Mouse (Mus musculus): ENCODE measurements around the gene Olfr922. TPM values are rescaled to one million over a fixed set of nuclear protein-coding genes. Genes with fewer than 3 reads are reported as not detected.

Gene Olfr922
- not detected in 2 replicates for polyA plus RNA-seq (2014; fragmentation: Nextera tagmentation; extraction: Ambion mirVana)

DNA sequence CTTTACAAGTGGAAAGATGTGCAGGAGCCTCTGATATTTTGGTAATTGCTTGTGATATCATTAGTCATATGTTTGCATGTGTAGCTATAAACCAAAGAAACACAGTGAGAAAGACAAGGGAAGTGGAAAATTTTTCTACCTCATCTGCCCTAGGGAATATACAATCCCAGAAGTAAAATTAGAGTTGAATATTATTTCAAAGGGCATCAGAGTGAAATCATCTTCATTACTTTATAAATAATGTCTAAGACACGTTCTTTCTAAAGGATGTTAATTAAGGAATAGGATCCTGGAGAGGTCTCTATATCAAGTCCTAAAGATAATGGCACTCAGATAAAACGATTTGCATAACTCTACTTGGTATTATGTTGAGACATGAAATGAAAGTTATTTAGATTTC lies at the start of gene Olfr922:
TSS of gene Olfr922 (plus strand) at position 301 of the 400 bp plus-strand sequence.
- WGBS, result 73% methylated on average over 2 of the region's 2 CpGs
- no peak within 1 kb of the TSS for H3K4me3 ChIP-seq (ENCODE audit: low read depth, low read length)
- H3K9ac ChIP-seq (ENCODE audit: low read length), result no peak within 1 kb of the TSS
- DNase-seq (ENCODE audit: low spot score) (no peak), ATAC-seq (replicated peaks; ENCODE audit: low FRiP score) (no peak)
- no peaks in the 10 kb centered on the region for H3K36me3 ChIP-seq (ENCODE audit: control insufficient read depth, insufficient read depth, low read length)
- no peaks in the 10 kb centered on the region for H3K27me3 ChIP-seq (ENCODE audit: control insufficient read depth, insufficient read depth, low read length)
- no peaks in the 10 kb centered on the region for H3K4me1 ChIP-seq (replicated peaks; ENCODE audit: control insufficient read depth, insufficient read depth, low read length)
- no peak within 1 kb of the TSS for H3K27ac ChIP-seq (ENCODE audit: low read depth, low read length)
- no peaks in the 10 kb centered on the region for H3K9me3 ChIP-seq (ENCODE audit: control insufficient read depth, low read length)
- no peak within 1 kb of the TSS for H3K4me2 ChIP-seq (ENCODE audit: low read depth, low read length, severe bottlenecking)

- no peak within 1 kb of the TSS for H3K9ac ChIP-seq (ENCODE audit: low read length)
- no peak for ATAC-seq (replicated peaks; ENCODE audit: low FRiP score)
- H3K4me1 ChIP-seq (replicated peaks; ENCODE audit: control insufficient read depth, insufficient read depth, low read length), result no peaks in the 10 kb centered on the region
- no peak within 1 kb of the TSS for H3K27ac ChIP-seq (ENCODE audit: low read depth, low read length)
- H3K36me3 ChIP-seq (ENCODE audit: control insufficient read depth, insufficient read depth, low read length), result no peaks in the 10 kb centered on the region
- no peak for DNase-seq (ENCODE audit: low spot score)
- no peaks in the 10 kb centered on the region for H3K27me3 ChIP-seq (ENCODE audit: control insufficient read depth, insufficient read depth, low read length)
- H3K4me2 ChIP-seq (ENCODE audit: low read depth, low read length, severe bottlenecking), result no peak within 1 kb of the TSS
- no peaks in the 10 kb centered on the region for H3K9me3 ChIP-seq (ENCODE audit: control insufficient read depth, low read length)
- H3K4me3 ChIP-seq (ENCODE audit: low read depth, low read length), result no peak within 1 kb of the TSS
Observed at GRCm38 (mm10) chr9:38772768-38773167, 41.6 kb upstream of the Olfr922 start, which contains the start of gene Olfr921. TSS of gene Olfr921 (plus strand) at chr9:38773068.

DNA sequence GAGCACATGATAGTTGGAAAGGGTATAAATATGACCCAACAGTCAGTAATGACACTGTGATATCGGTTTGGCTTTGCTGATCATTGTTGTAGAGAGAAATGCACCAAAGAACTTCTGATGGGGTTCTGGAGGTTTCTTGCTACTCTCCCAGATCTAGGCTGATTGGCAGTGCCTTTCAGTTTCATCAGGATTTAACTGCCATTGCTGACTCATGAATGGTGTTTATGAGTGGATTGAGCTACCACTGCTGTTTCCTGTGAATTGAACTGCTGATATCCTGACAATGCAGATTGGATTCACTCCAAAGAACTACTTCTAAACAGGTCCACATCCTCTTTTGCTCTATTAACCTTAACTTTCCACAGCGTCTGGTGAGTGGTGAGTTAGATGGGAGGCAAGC lies 21.7 kb upstream of the Olfr922 start:
- H3K4me1 ChIP-seq (replicated peaks; ENCODE audit: control insufficient read depth, insufficient read depth, low read length), result no peaks in the 10 kb centered on the region
- no peaks in the 10 kb centered on the region for H3K9me3 ChIP-seq (ENCODE audit: control insufficient read depth, low read length)
- no peak overlapping the region for H3K4me2 ChIP-seq (ENCODE audit: low read depth, low read length, severe bottlenecking)
- 83% methylated on average over 2 of the region's 2 CpGs for WGBS
- H3K36me3 ChIP-seq (ENCODE audit: control insufficient read depth, insufficient read depth, low read length), result no peaks in the 10 kb centered on the region
- DNase-seq (ENCODE audit: low spot score), result no peak
- H3K27ac ChIP-seq (ENCODE audit: low read depth, low read length), result no peak overlapping the region
- ATAC-seq (replicated peaks; ENCODE audit: low FRiP score), result no peak
- H3K9ac ChIP-seq (ENCODE audit: low read length), result no peak overlapping the region
- H3K4me3 ChIP-seq (ENCODE audit: low read depth, low read length), result no peak overlapping the region
- no peaks in the 10 kb centered on the region for H3K27me3 ChIP-seq (ENCODE audit: control insufficient read depth, insufficient read depth, low read length)

GRCm38 (mm10) chr9:38805696-38806095 lies 8.7 kb upstream of the Olfr922 start:
- no peak for ATAC-seq (replicated peaks; ENCODE audit: low FRiP score)
- no peak for DNase-seq (ENCODE audit: low spot score)

GRCm38 (mm10) chr9:38815458-38815986 lies 1.1 kb downstream of the Olfr922 start:
- H3K9ac ChIP-seq (ENCODE audit: low read length), result no peak overlapping the region
- ATAC-seq (replicated peaks; ENCODE audit: low FRiP score) (no peak), DNase-seq (ENCODE audit: low spot score) (no peak)
- H3K4me3 ChIP-seq (ENCODE audit: low read depth, low read length), result no peak overlapping the region
- H3K36me3 ChIP-seq (ENCODE audit: control insufficient read depth, insufficient read depth, low read length), result no peaks in the 10 kb centered on the region
- WGBS, result 88% methylated on average over 1 of the region's 1 CpGs
- H3K27me3 ChIP-seq (ENCODE audit: control insufficient read depth, insufficient read depth, low read length), result no peaks in the 10 kb centered on the region
- no peak overlapping the region for H3K4me2 ChIP-seq (ENCODE audit: low read depth, low read length, severe bottlenecking)
- no peaks in the 10 kb centered on the region for H3K9me3 ChIP-seq (ENCODE audit: control insufficient read depth, low read length)
- H3K4me1 ChIP-seq (replicated peaks; ENCODE audit: control insufficient read depth, insufficient read depth, low read length), result no peaks in the 10 kb centered on the region
- no peak overlapping the region for H3K27ac ChIP-seq (ENCODE audit: low read depth, low read length)

More at GRCm38 (mm10) chr9:38805696-38806095, 8.7 kb upstream of the Olfr922 start:
- Histone ChIP-seq H3K27me3 (ENCODE audit: control insufficient read depth, insufficient read depth, low read length) (no peaks in the 10 kb centered on the region), H3K9me3 (ENCODE audit: control insufficient read depth, low read length) (no peaks in the 10 kb centered on the region), H3K9ac (ENCODE audit: low read length) (no peak overlapping the region), H3K4me1 (replicated peaks; ENCODE audit: control insufficient read depth, insufficient read depth, low read length) (no peaks in the 10 kb centered on the region), H3K4me3 (ENCODE audit: low read depth, low read length) (no peak overlapping the region), H3K4me2 (ENCODE audit: low read depth, low read length, severe bottlenecking) (no peak overlapping the region), H3K27ac (ENCODE audit: low read depth, low read length) (no peak overlapping the region), H3K36me3 (ENCODE audit: control insufficient read depth, insufficient read depth, low read length) (no peaks in the 10 kb centered on the region)

GRCm38 (mm10) chr9:38826245-38826644 lies 11.8 kb downstream of the Olfr922 start, which contains the start of gene Olfr923:
TSS of gene Olfr923 (plus strand) at chr9:38826545.
- H3K4me1 ChIP-seq (replicated peaks; ENCODE audit: control insufficient read depth, insufficient read depth, low read length), result no peaks in the 10 kb centered on the region
- H3K9ac ChIP-seq (ENCODE audit: low read length), result no peak within 1 kb of the TSS
- H3K9me3 ChIP-seq (ENCODE audit: control insufficient read depth, low read length), result no peaks in the 10 kb centered on the region
- H3K4me3 ChIP-seq (ENCODE audit: low read depth, low read length), result no peak within 1 kb of the TSS
- H3K4me2 ChIP-seq (ENCODE audit: low read depth, low read length, severe bottlenecking), result no peak within 1 kb of the TSS
- DNase-seq (ENCODE audit: low spot score) (no peak), ATAC-seq (replicated peaks; ENCODE audit: low FRiP score) (no peak)
- no peaks in the 10 kb centered on the region for H3K36me3 ChIP-seq (ENCODE audit: control insufficient read depth, insufficient read depth, low read length)
- no peak within 1 kb of the TSS for H3K27ac ChIP-seq (ENCODE audit: low read depth, low read length)
- WGBS, result 86% methylated on average over 1 of the region's 1 CpGs
- no peaks in the 10 kb centered on the region for H3K27me3 ChIP-seq (ENCODE audit: control insufficient read depth, insufficient read depth, low read length)

DNA sequence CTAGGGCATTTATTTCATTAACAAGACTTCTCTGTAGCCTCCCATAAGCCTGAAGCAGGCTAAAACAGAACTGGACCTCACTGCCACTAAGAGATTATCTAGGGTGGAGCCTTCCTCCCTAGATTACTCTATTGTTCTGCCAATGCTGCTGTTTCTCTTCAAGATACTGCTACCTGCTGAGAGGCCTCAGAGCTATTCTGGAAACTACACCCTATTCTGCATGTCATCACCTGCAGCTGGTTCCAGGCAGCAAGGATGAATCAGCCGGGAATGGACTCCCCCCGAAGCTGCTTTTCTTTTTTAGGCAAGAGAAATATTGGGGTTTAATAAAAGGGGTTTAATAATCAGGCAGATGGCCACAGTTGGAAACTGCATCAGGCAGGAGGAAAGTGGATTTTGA lies 18.6 kb downstream of the Olfr922 start:
- Histone ChIP-seq H3K36me3 (ENCODE audit: control insufficient read depth, insufficient read depth, low read length) (no peaks in the 10 kb centered on the region), H3K9ac (ENCODE audit: low read length) (no peak overlapping the region), H3K4me2 (ENCODE audit: low read depth, low read length, severe bottlenecking) (no peak overlapping the region), H3K4me1 (replicated peaks; ENCODE audit: control insufficient read depth, insufficient read depth, low read length) (no peaks in the 10 kb centered on the region), H3K9me3 (ENCODE audit: control insufficient read depth, low read length) (no peaks in the 10 kb centered on the region), H3K4me3 (ENCODE audit: low read depth, low read length) (no peak overlapping the region), H3K27me3 (ENCODE audit: control insufficient read depth, insufficient read depth, low read length) (no peaks in the 10 kb centered on the region), H3K27ac (ENCODE audit: low read depth, low read length) (no peak overlapping the region)
- no peak for DNase-seq (ENCODE audit: low spot score)
- 79% methylated on average over 2 of the region's 2 CpGs for WGBS
- no peak for ATAC-seq (replicated peaks; ENCODE audit: low FRiP score)

GRCm38 (mm10) chr9:38844149-38844548 lies 29.7 kb downstream of the Olfr922 start, which contains the start of gene Olfr924:
TSS of gene Olfr924 (plus strand) at chr9:38844449.
- H3K9me3 ChIP-seq (ENCODE audit: control insufficient read depth, low read length), result no peaks in the 10 kb centered on the region
- 79% methylated on average over 1 of the region's 1 CpGs for WGBS
- no peaks in the 10 kb centered on the region for H3K4me1 ChIP-seq (replicated peaks; ENCODE audit: control insufficient read depth, insufficient read depth, low read length)
- H3K9ac ChIP-seq (ENCODE audit: low read length), result no peak within 1 kb of the TSS
- no peak for DNase-seq (ENCODE audit: low spot score)
- H3K4me2 ChIP-seq (ENCODE audit: low read depth, low read length, severe bottlenecking), result no peak within 1 kb of the TSS
- no peaks in the 10 kb centered on the region for H3K27me3 ChIP-seq (ENCODE audit: control insufficient read depth, insufficient read depth, low read length)
- no peak for ATAC-seq (replicated peaks; ENCODE audit: low FRiP score)
- no peak within 1 kb of the TSS for H3K4me3 ChIP-seq (ENCODE audit: low read depth, low read length)
- no peaks in the 10 kb centered on the region for H3K36me3 ChIP-seq (ENCODE audit: control insufficient read depth, insufficient read depth, low read length)
- no peak within 1 kb of the TSS for H3K27ac ChIP-seq (ENCODE audit: low read depth, low read length)

DNA sequence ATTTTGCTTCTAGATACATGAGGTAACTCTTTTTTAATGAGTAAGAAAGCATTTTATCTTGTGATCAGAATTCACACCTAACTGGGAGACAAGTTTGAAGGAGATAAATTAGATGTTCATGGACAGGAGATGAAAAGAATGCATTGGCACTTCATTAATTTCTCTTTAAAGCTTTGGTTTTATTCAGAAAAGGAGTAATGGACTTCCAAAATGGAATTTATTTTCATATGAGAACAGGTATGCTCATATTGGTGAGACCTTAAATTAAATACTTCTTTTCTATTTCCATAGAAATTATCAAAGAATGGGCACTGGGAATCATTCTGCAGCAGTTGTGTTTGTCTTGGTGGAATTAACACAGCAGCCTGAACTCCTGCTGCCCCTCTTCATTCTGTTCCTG lies 40.3 kb downstream of the Olfr922 start, which contains the start of gene Olfr26:
TSS of gene Olfr26 (plus strand) at position 301 of the 400 bp plus-strand sequence.
- Histone ChIP-seq H3K4me3 (ENCODE audit: low read depth, low read length) (no peak within 1 kb of the TSS), H3K4me1 (replicated peaks; ENCODE audit: control insufficient read depth, insufficient read depth, low read length) (no peaks in the 10 kb centered on the region), H3K9ac (ENCODE audit: low read length) (no peak within 1 kb of the TSS), H3K9me3 (ENCODE audit: control insufficient read depth, low read length) (no peaks in the 10 kb centered on the region), H3K36me3 (ENCODE audit: control insufficient read depth, insufficient read depth, low read length) (no peaks in the 10 kb centered on the region), H3K4me2 (ENCODE audit: low read depth, low read length, severe bottlenecking) (no peak within 1 kb of the TSS), H3K27me3 (ENCODE audit: control insufficient read depth, insufficient read depth, low read length) (no peaks in the 10 kb centered on the region), H3K27ac (ENCODE audit: low read depth, low read length) (no peak within 1 kb of the TSS)
- DNase-seq (ENCODE audit: low spot score) (no peak), ATAC-seq (replicated peaks; ENCODE audit: low FRiP score) (no peak)
